Mouse (Mus musculus) MEL (cell line): ENCODE measurements around the gene Ptpn1. TPM values are rescaled to one million over a fixed set of nuclear protein-coding genes. Genes with fewer than 3 reads are reported as not detected.

Source experiments
- DNase-seq: peaks from one replicate; pipeline ENCODE4 v3.0.0; 2011; ENCODE audit warnings: low read depth, low spot score
- H3K27ac ChIP-seq: 2 replicates; pipeline ENCODE4 v1.5.1; 2012; ENCODE audit warnings: low read depth, mild to moderate bottlenecking, control low read depth, low read length, moderate library complexity; ENCODE audit not compliant: control insufficient read depth
- H3K27me3 ChIP-seq, 2 experiments: fragments of 150-350 bp in 1 of 2; sonication (generic) in 1 of 2; 2 replicates each; pipeline ENCODE4 v1.6.1; 2012; ENCODE audit warnings: low read length in 2 of 2, mild to moderate bottlenecking in 2 of 2, improper control_type of control experiment in 1 of 2, moderate library complexity in 1 of 2; ENCODE audit not compliant: insufficient read depth in 2 of 2, control insufficient read depth in 1 of 2
- H3K36me3 ChIP-seq, 2 experiments: 2 replicates each; pipeline ENCODE4 v1.6.1; 2012 to 2014; ENCODE audit warnings: low read length in 2 of 2, improper control_type of control experiment in 1 of 2, inconsistent platforms in 1 of 2, mild to moderate bottlenecking in 1 of 2; ENCODE audit not compliant: insufficient read depth in 2 of 2, control insufficient read depth in 1 of 2
- H3K4me1 ChIP-seq, 2 experiments: fragments of 150-350 bp in 1 of 2; sonication (generic) in 1 of 2; 2 replicates each; pipeline ENCODE4 v1.6.1; 2012; ENCODE audit warnings: low read length in 2 of 2, improper control_type of control experiment in 1 of 2, mild to moderate bottlenecking in 1 of 2; ENCODE audit not compliant: insufficient read depth in 2 of 2, control insufficient read depth in 1 of 2
- H3K4me3 ChIP-seq, 2 experiments: fragments of 150-350 bp in 1 of 2; sonication (generic) in 1 of 2; 2 replicates each; pipeline ENCODE4 v1.5.1; 2012; ENCODE audit warnings: low read depth in 2 of 2, low read length in 2 of 2, mild to moderate bottlenecking in 2 of 2, moderate library complexity in 2 of 2, control low read depth in 1 of 2, improper control_type of control experiment in 1 of 2; ENCODE audit not compliant: control insufficient read depth in 1 of 2, insufficient read depth in 1 of 2
- H3K79me2 ChIP-seq: 2 replicates; pipeline ENCODE4 v1.6.1; 2012; ENCODE audit warnings: mild to moderate bottlenecking, low read length, moderate library complexity; ENCODE audit not compliant: control insufficient read depth, poor library complexity, insufficient read depth
- H3K9ac ChIP-seq: 2 replicates; pipeline ENCODE4 v1.6.1; 2012; ENCODE audit warnings: low read depth, mild to moderate bottlenecking, control low read depth, low read length, moderate library complexity; ENCODE audit not compliant: control insufficient read depth, poor library complexity, severe bottlenecking
- H3K9me3 ChIP-seq: fragments of 150-350 bp; sonication (generic); replicated peaks from 2 replicates; pipeline ENCODE4 v1.6.1; 2012; ENCODE audit warnings: mild to moderate bottlenecking, low read length, improper control_type of control experiment, moderate library complexity; ENCODE audit not compliant: insufficient read depth
- BHLHE40 ChIP-seq: IDR thresholded peaks from 2 replicates; pipeline ENCODE4 v1.6.1; 2012; ENCODE audit warnings: low read depth, mild to moderate bottlenecking, inconsistent platforms, low read length, improper control_type of control experiment, borderline replicate concordance
- CHD1 ChIP-seq: IDR thresholded peaks from 2 replicates; pipeline ENCODE4 v1.6.1; 2012; ENCODE audit warnings: low read depth, mild to moderate bottlenecking, inconsistent platforms, low read length, improper control_type of control experiment
- CHD2 ChIP-seq: IDR thresholded peaks from 2 replicates; pipeline ENCODE4 v1.6.1; 2011; ENCODE audit warnings: low read length, improper control_type of control experiment
- CTCF ChIP-seq, 3 experiments: IDR thresholded peaks in 2 of 3; conservative IDR thresholded peaks in 1 of 3; 2 replicates each; pipeline ENCODE4 v1.5.1; 2011 to 2012; ENCODE audit warnings: low read length in 3 of 3, low read depth in 2 of 3, mild to moderate bottlenecking in 2 of 3, improper control_type of control experiment in 1 of 3, inconsistent platforms in 1 of 3, mixed read lengths in 1 of 3, moderate library complexity in 1 of 3; ENCODE audit not compliant: control insufficient read depth in 1 of 3, insufficient read depth in 1 of 3, poor library complexity in 1 of 3, severe bottlenecking in 1 of 3
- E2F4 ChIP-seq: IDR thresholded peaks from 2 replicates; pipeline ENCODE4 v1.6.1; 2011; ENCODE audit warnings: low read depth, low read length, improper control_type of control experiment, borderline replicate concordance
- EP300 ChIP-seq, 2 experiments: IDR thresholded peaks; 2 replicates each; pipeline ENCODE4 v1.6.1; 2011; ENCODE audit warnings: improper control_type of control experiment in 2 of 2, low read length in 2 of 2, low read depth in 1 of 2, mild to moderate bottlenecking in 1 of 2
- ETS1 ChIP-seq: IDR thresholded peaks from 2 replicates; pipeline ENCODE4 v1.6.1; 2012; ENCODE audit warnings: low read depth, mild to moderate bottlenecking, inconsistent platforms, low read length, improper control_type of control experiment, moderate library complexity
- GABPA ChIP-seq: IDR thresholded peaks from 2 replicates; pipeline ENCODE4 v1.6.1; 2012; ENCODE audit warnings: low read depth, mild to moderate bottlenecking, inconsistent platforms, low read length, improper control_type of control experiment, moderate library complexity
- HCFC1 ChIP-seq: IDR thresholded peaks from 2 replicates; pipeline ENCODE4 v1.6.1; 2012; ENCODE audit warnings: low read depth, mild to moderate bottlenecking, inconsistent platforms, low read length, improper control_type of control experiment, moderate library complexity
- JUND ChIP-seq: IDR thresholded peaks from 2 replicates; pipeline ENCODE4 v1.6.1; 2011; ENCODE audit warnings: low read depth, mild to moderate bottlenecking, improper control_type of control experiment, low read length
- KAT2A ChIP-seq: conservative IDR thresholded peaks from 2 replicates; pipeline ENCODE4 v1.6.1; 2012; ENCODE audit warnings: low read depth, low read length, improper control_type of control experiment, inconsistent platforms
- MAFK ChIP-seq: IDR thresholded peaks from 2 replicates; pipeline ENCODE4 v1.6.1; 2011; ENCODE audit warnings: low read depth, mild to moderate bottlenecking, low read length, improper control_type of control experiment, borderline replicate concordance
- MAX ChIP-seq: IDR thresholded peaks from 2 replicates; pipeline ENCODE4 v1.6.1; 2011; ENCODE audit warnings: low read length, improper control_type of control experiment
- MXI1 ChIP-seq: IDR thresholded peaks from 2 replicates; pipeline ENCODE4 v1.6.1; 2011; ENCODE audit warnings: mild to moderate bottlenecking, low read depth, low read length, improper control_type of control experiment
- MYB ChIP-seq: IDR thresholded peaks from 2 replicates; pipeline ENCODE4 v1.6.1; 2011; ENCODE audit warnings: mild to moderate bottlenecking, low read depth, low read length, improper control_type of control experiment
- MYC ChIP-seq: IDR thresholded peaks from 2 replicates; pipeline ENCODE4 v1.6.1; 2011; ENCODE audit warnings: low read depth, mild to moderate bottlenecking, low read length, improper control_type of control experiment, moderate library complexity
- NELFE ChIP-seq: IDR thresholded peaks from 2 replicates; pipeline ENCODE4 v1.6.1; 2011; ENCODE audit warnings: low read depth, low read length, improper control_type of control experiment
- NRF1 ChIP-seq: IDR thresholded peaks from 2 replicates; pipeline ENCODE4 v1.6.1; 2014; ENCODE audit warnings: low read depth, mild to moderate bottlenecking, inconsistent platforms, low read length, improper control_type of control experiment, moderate library complexity; ENCODE audit not compliant: poor library complexity, insufficient read depth, severe bottlenecking
- POLR2AphosphoS2 ChIP-seq: IDR thresholded peaks from 2 replicates; pipeline ENCODE4 v1.6.1; 2011; ENCODE audit warnings: low read length, improper control_type of control experiment
- POLR2AphosphoS5 ChIP-seq: IDR thresholded peaks from 2 replicates; pipeline ENCODE4 v1.6.1; 2012; ENCODE audit warnings: low read depth, borderline replicate concordance, mild to moderate bottlenecking, inconsistent platforms, low read length, moderate library complexity, mixed read lengths
- RAD21 ChIP-seq: IDR thresholded peaks from 2 replicates; pipeline ENCODE4 v1.6.1; 2011; ENCODE audit warnings: mild to moderate bottlenecking, low read depth, low read length, improper control_type of control experiment
- SIN3A ChIP-seq: IDR thresholded peaks from 2 replicates; pipeline ENCODE4 v1.6.1; 2012; ENCODE audit warnings: low read length, improper control_type of control experiment, inconsistent platforms
- SMC3 ChIP-seq: IDR thresholded peaks from 2 replicates; pipeline ENCODE4 v1.6.1; 2011; ENCODE audit warnings: low read depth, low read length, improper control_type of control experiment
- TAL1 ChIP-seq: IDR thresholded peaks from 2 replicates; pipeline ENCODE4 v1.6.1; 2012; ENCODE audit warnings: mild to moderate bottlenecking, inconsistent platforms, low read length, moderate library complexity, mixed read lengths
- TBP ChIP-seq: IDR thresholded peaks from 2 replicates; pipeline ENCODE4 v1.8.0; 2011; ENCODE audit warnings: low read depth, low read length, improper control_type of control experiment
- UBTF ChIP-seq: IDR thresholded peaks from 2 replicates; pipeline ENCODE4 v1.6.1; 2012; ENCODE audit warnings: low read depth, mild to moderate bottlenecking, inconsistent platforms, low read length, improper control_type of control experiment, moderate library complexity, borderline replicate concordance; ENCODE audit not compliant: insufficient read depth
- USF1 ChIP-seq: IDR thresholded peaks from 2 replicates; pipeline ENCODE4 v1.6.1; 2014; ENCODE audit warnings: low read depth, mild to moderate bottlenecking, inconsistent platforms, low read length, improper control_type of control experiment, moderate library complexity
- ZC3H11A ChIP-seq: IDR thresholded peaks from 2 replicates; pipeline ENCODE4 v1.6.1; 2012; ENCODE audit warnings: low read depth, mild to moderate bottlenecking, inconsistent platforms, low read length, improper control_type of control experiment
- ZKSCAN1 ChIP-seq: IDR thresholded peaks from 2 replicates; pipeline ENCODE4 v1.6.1; 2012; ENCODE audit warnings: low read depth, mild to moderate bottlenecking, inconsistent platforms, low read length, improper control_type of control experiment, moderate library complexity
- ZMIZ1 ChIP-seq: IDR thresholded peaks from 2 replicates; pipeline ENCODE4 v1.6.1; 2012; ENCODE audit warnings: low read depth, mild to moderate bottlenecking, inconsistent platforms, low read length, improper control_type of control experiment, moderate library complexity
- ZNF384 ChIP-seq: IDR thresholded peaks from 2 replicates; pipeline ENCODE4 v1.6.1; 2012; ENCODE audit warnings: low read depth, mild to moderate bottlenecking, inconsistent platforms, low read length, improper control_type of control experiment
- polyA plus RNA-seq, 2 experiments: library from polyadenylated mRNA; stranded (reverse) in 1 of 2; unstranded in 1 of 2; fragments of >175 nt in 1 of 2; fragments of >200 nt in 1 of 2; gene quantifications; 2 replicates each; pipeline versions ENCODE4 v1.2.1 to v1.2.4; 2012; ENCODE audit warnings: low replicate concordance in 2 of 2, low read depth in 1 of 2; ENCODE audit not compliant: insufficient read length in 2 of 2, insufficient read depth in 1 of 2, missing spikeins in 1 of 2
- total RNA-seq: library from RNA; depleted of rRNA; stranded (reverse); fragments of 300-350 nt; gene quantifications from 2 replicates; pipeline ENCODE4 v1.2.3, GENCODE M21; 2012

The Ptpn1 gene
- total and polyA plus RNA-seq, 3 experiments, result 55.3 to 62.9 TPM; not detected in 1

DNA sequence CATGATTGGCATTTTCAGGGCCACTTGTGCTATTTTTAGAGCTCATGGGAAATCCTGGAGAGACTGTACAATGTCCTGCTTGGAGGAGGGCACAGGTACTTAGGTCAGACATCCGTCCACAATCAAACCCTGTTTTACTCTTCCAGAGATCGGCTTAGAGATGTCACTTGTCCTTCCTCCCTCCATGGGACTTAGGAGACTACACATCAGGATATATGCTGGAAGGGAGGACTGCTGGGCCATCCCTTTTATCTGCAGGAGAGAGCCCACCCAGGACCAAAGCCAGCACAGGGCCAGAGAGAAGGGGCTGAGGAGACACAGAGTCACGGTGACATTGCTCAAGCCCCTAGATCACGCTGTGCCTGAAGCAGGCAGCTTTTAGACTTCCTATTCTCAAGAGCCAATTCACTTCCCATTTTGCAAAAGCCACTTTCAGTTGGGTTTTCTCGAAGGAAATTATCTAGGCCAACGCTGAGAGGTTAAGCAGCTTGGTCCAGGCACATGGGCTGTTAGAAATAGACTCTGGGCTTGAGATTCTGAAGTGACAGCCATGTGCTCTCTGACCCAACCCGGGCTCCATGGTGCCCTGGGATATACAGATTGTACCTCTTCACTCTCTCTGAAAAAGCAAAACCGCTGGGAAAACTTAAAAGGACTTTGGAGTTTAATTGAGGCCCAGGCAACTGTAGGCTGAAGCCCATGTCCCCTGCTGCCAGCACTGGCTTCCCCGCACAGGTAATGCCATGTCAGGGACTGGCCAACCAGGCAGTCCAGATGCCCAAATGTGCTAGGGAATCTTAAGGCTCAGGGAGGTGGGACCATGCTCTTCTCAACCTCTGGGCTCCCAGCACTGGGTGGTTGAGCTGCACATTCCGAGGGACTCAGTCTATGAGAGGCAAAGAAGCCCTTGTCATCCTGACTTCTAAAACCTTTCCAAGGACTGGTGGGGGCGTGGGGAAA lies 5.7 kb upstream of the Ptpn1 start:
- Histone ChIP-seq H3K4me3 (peak overlapping the region in 1 of 2 experiments; percentile 21; a peak in 2 of 4 replicates), H3K27ac (peak overlapping the region; percentile 100), H3K4me1 (peaks cover 0 to 11% of the 10 kb centered on the region in 2 experiments; a peak in 2 of 4 replicates), H3K79me2 (no peaks in the 10 kb centered on the region), H3K9ac (peak overlapping the region; percentile 98), H3K27me3 (no peaks in the 10 kb centered on the region), H3K36me3 (peaks cover 0 to 9% of the 10 kb centered on the region in 2 experiments; a peak in 2 of 4 replicates), H3K9me3 (no peaks in the 10 kb centered on the region)
- peak; percentile 71 for DNase-seq
- TF ChIP-seq TAL1 (no peak), MYC (peak; percentile 85), NRF1 (no peak), JUND (no peak), ZKSCAN1 (no peak), NELFE (0 out of 2 replicates have a peak, but pooled peaks have one; percentile 26), USF1 (no peak), MAFK (no peak), ZMIZ1 (no peak), CHD1 (no peak), MAX (peak; percentile 80), RAD21 (no peak), CTCF (IDR thresholded peaks at IDR 0.05 in 2 of 3, conservative IDR thresholded peaks at IDR 0.05 in 1 of 3; ENCODE audit: control insufficient read depth in 1 of 3, insufficient read depth in 1 of 3, low read depth in 2 of 3, low read length in 3 of 3, poor library complexity in 1 of 3, severe bottlenecking in 1 of 3) (no peak), MXI1 (no peak), POLR2AphosphoS2 (no peak), UBTF (no peak), TBP (0 out of 2 replicates have a peak, but pooled peaks have one; percentile 41), BHLHE40 (no peak), POLR2AphosphoS5 (no peak), HCFC1 (no peak), MYB (no peak), SMC3 (no peak), KAT2A (no peak), ZC3H11A (no peak), SIN3A (no peak), ZNF384 (no peak), ETS1 (no peak), E2F4 (no peak), GABPA (no peak), CHD2 (no peak), EP300 (IDR thresholded peaks at IDR 0.05; ENCODE audit: low read depth in 1 of 2, low read length in 2 of 2) (no peak)
